Mouse (Mus musculus): ENCODE measurements around the gene Arsg.

The Arsg gene

DNA sequence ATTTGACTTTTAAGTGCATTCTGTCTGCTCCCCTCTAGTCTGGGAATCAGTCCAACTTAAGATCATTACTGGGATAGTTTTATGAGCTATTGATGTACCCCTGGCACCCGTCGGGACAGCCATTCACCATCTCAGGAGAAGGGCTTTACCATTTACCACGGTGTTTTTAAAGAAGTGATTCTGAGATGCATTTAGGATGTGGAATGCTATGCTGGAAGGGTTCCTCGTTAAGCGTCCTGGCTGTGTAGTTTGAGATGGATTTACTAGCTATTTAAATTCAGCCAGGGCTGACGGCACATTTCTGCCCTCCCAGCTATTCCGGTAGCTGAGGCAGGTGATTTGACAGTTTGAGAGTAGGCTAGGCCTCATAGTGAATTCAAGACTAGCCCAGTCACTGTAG is 71.3 kb downstream of the Arsg start:
- DNase-seq (ENCODE audit: inconsistent age in 2 of 2, low spot score in 1 of 2) = no peak

DNA sequence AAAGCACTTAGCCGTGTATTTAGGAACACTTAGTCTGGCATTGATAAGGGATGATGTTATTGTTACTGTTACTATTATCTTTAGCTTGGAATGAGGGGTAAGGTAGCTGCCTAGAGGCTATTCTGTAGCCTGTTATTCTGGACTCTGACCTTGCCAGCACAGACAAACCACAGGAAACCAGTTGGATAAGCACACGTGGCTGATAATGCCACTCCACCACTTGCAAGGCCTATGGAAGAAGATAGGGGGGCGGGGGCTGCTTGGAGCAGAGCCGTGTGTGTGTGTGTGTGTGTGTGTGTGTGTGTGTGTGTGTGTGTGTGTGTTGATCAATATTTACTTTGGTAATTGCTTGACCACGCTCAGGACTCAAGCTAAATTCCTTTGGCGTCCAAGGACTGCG is 72.1 kb downstream of the Arsg start:
- no peak for DNase-seq (ENCODE audit: inconsistent age in 2 of 2, low spot score in 1 of 2)

DNA sequence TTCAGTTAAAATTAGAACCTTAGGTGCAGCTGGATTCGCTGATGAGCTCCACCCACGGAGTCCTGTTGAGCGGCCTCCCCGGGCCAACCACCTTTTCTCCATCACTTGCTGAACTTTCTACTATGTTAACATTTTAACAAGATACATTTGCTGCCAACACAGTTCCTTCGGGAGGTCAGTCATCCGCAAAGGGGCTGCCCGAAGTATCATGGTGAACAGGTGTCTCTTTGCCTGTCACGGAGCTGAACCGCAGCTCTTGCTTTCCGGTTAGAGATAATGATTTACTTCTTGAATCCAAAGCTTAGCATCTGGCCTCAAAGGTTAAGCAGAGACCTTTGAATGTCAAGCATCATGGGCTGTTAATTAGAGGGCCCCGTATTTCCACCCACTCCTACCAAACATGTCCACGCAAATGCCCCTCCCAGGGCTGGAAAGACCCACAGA is 72.5 kb downstream of the Arsg start:
- DNase-seq (ENCODE audit: inconsistent age in 2 of 2, low spot score in 1 of 2) = no peak

DNA sequence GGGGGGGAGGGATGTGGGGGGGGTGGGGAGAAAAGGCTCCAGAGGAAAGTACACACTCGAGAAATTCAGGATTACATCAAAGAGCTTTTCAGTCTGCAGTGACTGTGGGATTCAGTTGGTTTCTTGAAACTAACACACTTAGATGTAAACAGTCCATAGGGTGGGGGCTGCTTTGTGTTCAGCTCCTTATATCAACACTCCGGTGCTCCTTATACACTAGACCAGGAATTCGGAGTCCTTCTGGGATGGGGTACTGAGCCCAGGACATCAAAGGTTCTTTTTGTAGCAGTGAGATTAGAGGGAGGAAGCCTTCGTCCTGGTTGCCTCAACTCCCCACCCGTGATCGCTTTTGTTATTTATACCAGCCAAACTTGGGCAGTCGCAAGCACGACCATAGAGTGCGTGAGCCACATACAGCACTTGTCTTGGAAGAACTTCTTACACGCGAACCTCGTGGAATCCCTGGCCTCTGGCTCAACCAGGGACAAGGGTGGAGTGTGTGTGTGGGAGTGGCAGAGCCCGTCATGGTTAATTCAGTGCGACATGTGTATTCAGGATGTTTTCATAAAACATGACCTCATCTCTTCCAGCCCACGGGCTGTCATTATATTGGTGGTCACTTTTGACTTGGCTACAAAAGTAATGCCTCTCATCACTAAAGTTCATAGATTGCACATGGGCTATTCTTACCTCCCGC is 73.3 kb downstream of the Arsg start:
- DNase-seq (ENCODE audit: inconsistent age in 2 of 2, low spot score in 1 of 2) = no peak

- DNase-seq (ENCODE audit: inconsistent age in 2 of 2, low spot score in 1 of 2) = no peak
Measured at GRCm38 (mm10) chr11:109547652-109548051, 74.5 kb downstream of the Arsg start.

DNA sequence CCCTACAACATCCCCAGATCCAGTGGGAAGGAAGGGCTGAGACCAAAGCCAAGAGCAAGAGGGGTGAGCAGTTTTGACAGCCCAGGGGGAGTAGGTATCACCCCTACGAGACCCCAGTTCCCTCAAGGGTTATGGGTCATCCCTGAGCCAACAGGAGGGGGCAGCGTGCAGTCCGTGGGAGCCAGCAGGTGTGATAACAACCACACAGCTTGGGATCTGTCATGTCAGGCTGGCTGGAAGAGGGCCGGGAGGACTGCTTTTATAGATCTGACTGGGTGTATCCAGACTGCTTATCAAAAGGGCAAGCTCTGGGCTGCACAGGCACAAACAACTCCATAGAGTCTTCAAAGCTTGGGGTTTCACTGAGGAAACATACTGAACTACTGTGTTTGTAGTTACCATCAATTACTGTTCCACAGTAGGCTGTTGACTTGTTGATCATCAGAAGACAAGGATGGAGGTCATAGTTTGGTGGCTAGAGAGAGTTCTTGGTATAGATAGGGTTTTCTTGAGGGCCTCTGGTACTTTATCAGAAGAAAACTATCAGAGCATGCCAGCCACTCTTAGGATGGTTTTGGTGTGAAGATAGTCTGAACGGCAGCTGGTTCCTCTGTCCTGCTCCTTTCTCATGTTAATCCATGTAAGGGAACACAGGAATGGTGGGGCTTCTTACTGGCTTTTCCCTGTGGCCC is 76.6 kb downstream of the Arsg start:
- DNase-seq (ENCODE audit: inconsistent age in 2 of 2, low spot score in 1 of 2) = no peak

GRCm38 (mm10) chr11:109553921-109554320 is 80.7 kb downstream of the Arsg start:
- no peak for DNase-seq (ENCODE audit: inconsistent age in 2 of 2, low spot score in 1 of 2)

DNA sequence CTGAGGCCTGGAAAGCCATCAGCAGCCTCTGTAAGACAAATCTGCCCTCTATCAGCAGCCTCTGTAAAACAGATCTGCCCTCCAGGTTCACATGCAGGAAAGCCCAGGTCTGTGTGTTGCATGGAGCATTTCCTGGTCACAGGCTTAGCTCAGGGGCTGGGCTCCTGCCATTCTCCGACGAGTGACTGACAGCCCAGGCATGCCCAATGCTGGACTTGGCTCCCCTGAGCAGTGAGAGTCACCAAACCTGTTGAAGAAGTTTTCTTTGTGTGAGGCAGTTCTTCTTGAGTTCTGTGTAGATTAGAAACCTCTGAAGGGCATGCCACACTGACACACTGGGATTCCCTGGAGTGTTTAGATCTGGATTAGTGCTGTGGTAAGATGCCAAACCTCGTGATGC is 81.3 kb downstream of the Arsg start:
- no peak for DNase-seq (ENCODE audit: inconsistent age in 2 of 2, low spot score in 1 of 2)

DNA sequence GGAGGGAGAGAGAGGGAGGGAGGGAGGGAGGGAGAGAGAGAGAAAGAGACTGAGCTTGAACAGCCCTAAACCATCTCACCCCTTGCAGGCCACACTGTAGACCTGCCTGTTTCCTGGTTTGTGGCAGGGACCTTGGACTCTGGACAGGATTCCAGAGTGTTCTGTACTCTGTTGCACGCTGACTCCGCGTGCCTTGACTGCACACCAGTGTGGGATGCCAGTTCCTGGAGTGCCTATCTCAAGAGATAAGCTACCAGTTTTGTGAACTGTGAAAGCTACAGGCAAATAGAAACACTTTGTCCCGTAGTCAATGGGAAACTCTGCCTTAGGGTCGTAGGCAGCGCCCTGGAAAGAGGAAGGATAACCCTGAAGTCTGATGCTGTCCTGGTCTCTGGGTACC is 83.0 kb downstream of the Arsg start:
- DNase-seq (ENCODE audit: inconsistent age in 2 of 2, low spot score in 1 of 2) = peak in 1 of 2 experiments; percentile 33

DNA sequence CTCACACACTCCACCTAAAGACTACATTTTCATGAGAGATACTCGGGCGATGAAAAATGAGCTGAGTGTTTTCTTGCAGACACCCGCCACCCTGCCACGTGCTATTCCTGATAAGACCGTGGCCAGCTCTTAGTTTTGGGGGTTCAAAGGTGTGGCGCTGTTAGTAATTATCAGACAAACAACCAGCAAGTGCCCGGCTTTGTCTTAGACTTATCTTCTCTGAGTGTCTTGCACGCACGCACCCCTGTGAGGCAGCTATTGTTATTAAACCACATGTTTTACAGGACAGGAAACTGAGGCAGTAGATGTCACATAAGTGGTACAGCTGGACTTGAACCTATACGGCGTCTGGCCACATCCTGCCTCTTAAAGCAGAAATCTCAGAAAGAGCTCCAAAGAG is 84.2 kb downstream of the Arsg start:
- no peak for DNase-seq (ENCODE audit: inconsistent age in 2 of 2, low spot score in 1 of 2)

GRCm38 (mm10) chr11:109559241-109559640 is 86.1 kb downstream of the Arsg start:
- peak in 1 of 2 experiments; percentile 36 for DNase-seq (ENCODE audit: inconsistent age in 2 of 2, low spot score in 1 of 2)

- DNase-seq (ENCODE audit: inconsistent age in 2 of 2, low spot score in 1 of 2) = no peak
Measured at GRCm38 (mm10) chr11:109560793-109561257, 87.7 kb downstream of the Arsg start.

DNA sequence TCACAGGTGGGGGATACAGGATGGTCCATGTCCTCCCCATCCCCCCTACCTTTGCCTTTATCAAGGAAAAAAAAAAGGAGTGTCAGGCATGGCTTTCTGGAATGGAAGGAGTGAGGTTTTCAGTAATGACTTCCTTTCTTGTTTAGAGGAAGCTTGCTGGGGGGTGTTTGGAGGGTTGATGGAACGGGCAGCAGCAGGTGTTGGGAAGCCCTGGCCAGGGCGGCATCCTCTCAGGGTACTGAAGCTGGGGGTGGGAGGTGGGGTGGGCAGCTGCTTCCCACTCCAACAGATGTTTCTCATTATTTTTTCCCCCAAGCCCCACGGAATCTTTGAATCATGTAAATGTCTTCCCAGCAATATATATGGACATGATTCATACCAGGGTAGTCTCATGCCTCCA is 88.3 kb downstream of the Arsg start:
- no peak for DNase-seq (ENCODE audit: inconsistent age in 2 of 2, low spot score in 1 of 2)

- DNase-seq (ENCODE audit: inconsistent age in 2 of 2, low spot score in 1 of 2) = no peak
Measured at GRCm38 (mm10) chr11:109563708-109564107, 90.5 kb downstream of the Arsg start.

GRCm38 (mm10) chr11:109564466-109565214 is 91.5 kb downstream of the Arsg start:
- DNase-seq (ENCODE audit: inconsistent age in 2 of 2, low spot score in 1 of 2) = no peak

- no peak for DNase-seq (ENCODE audit: inconsistent age in 2 of 2, low spot score in 1 of 2)
Measured at GRCm38 (mm10) chr11:109569007-109569618, 95.9 kb downstream of the Arsg start.

- DNase-seq (ENCODE audit: inconsistent age in 2 of 2, low spot score in 1 of 2) = no peak
Measured at GRCm38 (mm10) chr11:109569809-109570208, 96.6 kb downstream of the Arsg start.

GRCm38 (mm10) chr11:109572051-109572450 is 98.9 kb downstream of the Arsg start:
- DNase-seq (ENCODE audit: inconsistent age in 2 of 2, low spot score in 1 of 2) = no peak

- DNase-seq (ENCODE audit: inconsistent age in 2 of 2, low spot score in 1 of 2) = no peak
Measured at GRCm38 (mm10) chr11:109574604-109575003, 101.4 kb downstream of the Arsg start.

DNA sequence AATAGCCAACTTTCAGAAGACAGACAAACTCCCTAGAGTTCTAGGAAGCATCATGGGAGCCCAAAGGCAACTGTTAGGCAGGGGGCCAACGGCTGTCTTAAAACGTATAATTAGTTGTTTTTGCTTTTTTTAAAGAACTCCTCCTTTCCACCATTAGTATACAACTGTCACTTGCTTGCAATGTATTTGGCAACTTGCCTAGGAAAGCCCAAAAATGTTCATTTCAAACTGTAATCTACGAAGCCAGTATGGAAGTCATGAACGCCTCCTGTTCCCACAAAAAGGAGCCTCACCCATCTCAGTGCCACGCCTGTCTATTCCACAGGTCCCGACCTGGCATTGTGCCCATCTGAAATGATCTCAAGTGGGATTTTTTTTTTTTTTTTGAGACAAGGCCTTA is 102.7 kb downstream of the Arsg start:
- no peak for DNase-seq (ENCODE audit: inconsistent age in 2 of 2, low spot score in 1 of 2)

DNA sequence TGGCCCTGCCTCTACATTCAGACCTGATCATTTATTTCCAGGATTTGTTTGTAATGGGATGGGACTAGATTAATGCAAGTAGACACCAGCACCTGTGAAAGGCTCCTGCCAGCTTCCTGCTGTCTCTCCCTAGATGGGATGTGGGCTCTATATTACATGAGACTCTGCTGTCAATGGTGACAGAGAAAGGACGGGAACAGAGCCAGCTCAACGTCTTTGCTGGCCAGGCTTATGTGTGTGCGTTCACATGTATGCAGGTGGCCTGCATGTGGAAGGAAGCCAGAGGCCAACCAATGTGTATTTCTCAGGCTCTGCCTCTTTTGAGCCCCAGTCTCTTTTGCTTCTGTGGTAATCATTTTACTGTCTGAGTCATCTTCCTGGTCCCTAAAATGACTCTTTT is 105.4 kb downstream of the Arsg start:
- DNase-seq (ENCODE audit: inconsistent age in 2 of 2, low spot score in 1 of 2) = no peak
